ENCODE assay signal across 11 mouse cellular contexts in the genomic region with DNA sequence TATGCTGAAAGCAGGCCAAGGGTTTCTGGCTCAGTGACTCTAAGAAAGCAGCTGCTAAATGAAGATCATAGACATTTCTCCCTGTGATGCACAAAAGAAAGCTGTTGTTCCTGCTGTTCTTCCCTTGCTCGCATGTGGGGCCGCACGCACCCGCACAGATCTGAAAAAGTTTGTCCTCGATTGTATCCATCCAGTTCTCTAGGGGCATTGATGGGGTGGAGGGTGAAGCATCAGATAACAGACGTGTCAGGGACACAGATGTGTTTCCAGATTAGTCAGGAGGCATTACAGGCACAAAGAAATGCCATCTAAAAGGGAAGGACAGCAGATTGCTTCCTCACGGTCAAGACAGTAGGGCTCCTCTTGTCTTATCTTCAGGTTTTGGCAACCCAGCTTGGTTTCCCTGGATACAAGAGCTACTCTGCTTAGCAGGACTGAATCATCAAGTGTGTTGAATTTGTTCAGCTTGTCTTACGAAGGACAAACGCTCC.
A peak's percentile ranks its signal among the peaks of the same experiment; 100 is the strongest.
DNase-seq lines count a peak whose midpoint lies in the region; ATAC-seq and TF ChIP-seq lines count a peak whose summit lies in the region.
"Had no signal": no experiment of that assay in that cellular context is flagged by ENCODE, and none has a peak within 500 bp of the region (broad histone marks: within the 10 kb centered on the region; RNA-seq: fewer than 3 reads in every experiment).

No protein-coding gene starts in this region.

- WGBS in forebrain, postnatal 0 days = 63% methylated on average over 9 of the region's 9 CpGs
- WGBS in forebrain, embryonic 13.5 days = 79% methylated on average over 9 of the region's 9 CpGs

- no peaks in the 10 kb centered on the region for H3K36me3 ChIP-seq in forebrain, postnatal 0 days (ENCODE audit: insufficient read depth)
- H3K36me3 ChIP-seq in forebrain, embryonic 13.5 days (ENCODE audit: poor library complexity, severe bottlenecking) = no peaks in the 10 kb centered on the region
- H3K36me3 ChIP-seq: heart, embryonic 15.5 days; liver, embryonic 12.5 days had no signal

- no peaks in the 10 kb centered on the region for H3K9me3 ChIP-seq in forebrain, postnatal 0 days (ENCODE audit: low read length)
- no peaks in the 10 kb centered on the region for H3K9me3 ChIP-seq in forebrain, embryonic 13.5 days (replicated peaks)
- H3K9me3 ChIP-seq: heart, embryonic 15.5 days; liver, embryonic 12.5 days had no signal

- H3K4me3 ChIP-seq in forebrain, postnatal 0 days (ENCODE audit: low read depth, low read length) = no peak overlapping the region
- no peak overlapping the region for H3K4me3 ChIP-seq in forebrain, embryonic 13.5 days
- H3K4me3 ChIP-seq: heart, embryonic 15.5 days; liver, embryonic 12.5 days had no signal

- H3K27ac ChIP-seq in forebrain, postnatal 0 days (ENCODE audit: low read depth, low read length) = no peak overlapping the region
- no peak overlapping the region for H3K27ac ChIP-seq in forebrain, embryonic 13.5 days
- H3K27ac ChIP-seq: heart, embryonic 15.5 days; liver, embryonic 12.5 days had no signal

- no peaks in the 10 kb centered on the region for H3K4me1 ChIP-seq in forebrain, postnatal 0 days (ENCODE audit: insufficient read depth)
- no peaks in the 10 kb centered on the region for H3K4me1 ChIP-seq in forebrain, embryonic 13.5 days
- H3K4me1 ChIP-seq: heart, embryonic 15.5 days; liver, embryonic 12.5 days had no signal

- peak; percentile 60 for ATAC-seq in forebrain, postnatal 0 days
- ATAC-seq in forebrain, embryonic 13.5 days = no peak
- ATAC-seq: liver, embryonic 12.5 days had no signal

- H3K9ac ChIP-seq in forebrain, postnatal 0 days = no peak overlapping the region
- H3K9ac ChIP-seq in forebrain, embryonic 13.5 days = no peak overlapping the region
- H3K9ac ChIP-seq: heart, embryonic 15.5 days; liver, embryonic 12.5 days had no signal

- H3K27me3 ChIP-seq in forebrain, postnatal 0 days (ENCODE audit: insufficient read depth, low read length) = no peaks in the 10 kb centered on the region
- H3K27me3 ChIP-seq in forebrain, embryonic 13.5 days = no peaks in the 10 kb centered on the region
- H3K27me3 ChIP-seq: heart, embryonic 15.5 days; liver, embryonic 12.5 days had no signal

- DNase-seq in forebrain, postnatal 0 days = peak; percentile 44
- peak; percentile 23 for DNase-seq in testis, postnatal 14 days (ENCODE audit: low spot score)
- no peak for DNase-seq in testis, postnatal 10 days (ENCODE audit: low spot score)
- peak; percentile 10 to 20 for DNase-seq in layer of hippocampus, postnatal 10 days (ENCODE audit: low spot score in 2 of 2)
- no peak for DNase-seq in spleen, postnatal 4 days (ENCODE audit: low spot score in 2 of 2)
- no peak for DNase-seq in kidney, postnatal 4 days
- DNase-seq in thymus, postnatal 4 days = no peak
- DNase-seq: kidney, adult 9 months had no signal

- no peak for TF ChIP-seq CTCF in forebrain, postnatal 0 days (IDR thresholded peaks at IDR 0.05; ENCODE audit: low read depth)

- H3K4me2 ChIP-seq in forebrain, postnatal 0 days (ENCODE audit: low read depth) = no peak overlapping the region
- no peak overlapping the region for H3K4me2 ChIP-seq in forebrain, embryonic 13.5 days
- H3K4me2 ChIP-seq: heart, embryonic 15.5 days; liver, embryonic 12.5 days had no signal

Comparison
In these comparisons a context has a peak if more than half of its experiments do, and no peak if none do; other contexts are left out.
1. DNase-seq: peak in forebrain, postnatal 0 days (single experiment), testis, postnatal 14 days (single experiment) and layer of hippocampus, postnatal 10 days (2 of 2); none in testis, postnatal 10 days (single experiment), spleen, postnatal 4 days (0 of 2), kidney, postnatal 4 days (0 of 2) and thymus, postnatal 4 days (single experiment).